Mouse (Mus musculus) testis, postnatal 14 days (tissue): ENCODE measurements around the gene E130114P18Rik.
A peak's percentile ranks its signal among the peaks of the same experiment; 100 is the strongest.

Experiments used
- DNase-seq: peaks from one replicate; pipeline ENCODE4 v3.0.0; 2021; ENCODE audit warnings: low spot score

Gene E130114P18Rik

GRCm38 (mm10) chr4:97607169-97607568, 170.7 kb downstream of the E130114P18Rik start:
- DNase-seq, result no peak

- no peak for DNase-seq
Observed at GRCm38 (mm10) chr4:97606524-97606923, 171.4 kb downstream of the E130114P18Rik start.

GRCm38 (mm10) chr4:97602579-97602978, 175.3 kb downstream of the E130114P18Rik start:
- no peak for DNase-seq

GRCm38 (mm10) chr4:97600875-97601835, 176.7 kb downstream of the E130114P18Rik start:
- no peak for DNase-seq

GRCm38 (mm10) chr4:97597443-97597842, 180.4 kb downstream of the E130114P18Rik start:
- no peak for DNase-seq

- DNase-seq, result no peak
Observed at GRCm38 (mm10) chr4:97596348-97596747, 181.5 kb downstream of the E130114P18Rik start.

GRCm38 (mm10) chr4:97593869-97594268, 184.0 kb downstream of the E130114P18Rik start:
- DNase-seq, result no peak

GRCm38 (mm10) chr4:97589790-97590189, 188.1 kb downstream of the E130114P18Rik start:
- DNase-seq, result no peak

GRCm38 (mm10) chr4:97587412-97588010, 190.4 kb downstream of the E130114P18Rik start:
- peak; percentile 13 for DNase-seq

- DNase-seq, result no peak
Observed at GRCm38 (mm10) chr4:97585170-97585569, 192.7 kb downstream of the E130114P18Rik start.

GRCm38 (mm10) chr4:97584445-97585130, 193.3 kb downstream of the E130114P18Rik start:
- no peak for DNase-seq

GRCm38 (mm10) chr4:97582796-97583430, 195.0 kb downstream of the E130114P18Rik start:
- no peak for DNase-seq

- DNase-seq, result no peak
Observed at GRCm38 (mm10) chr4:97582064-97582415, 195.8 kb downstream of the E130114P18Rik start.

GRCm38 (mm10) chr4:97581314-97582063, 196.4 kb downstream of the E130114P18Rik start:
- no peak for DNase-seq

- no peak for DNase-seq
Observed at GRCm38 (mm10) chr4:97580906-97581305, 197.0 kb downstream of the E130114P18Rik start.

- DNase-seq, result no peak
Observed at GRCm38 (mm10) chr4:97578571-97579165, 199.2 kb downstream of the E130114P18Rik start.

- DNase-seq, result no peak
Observed at GRCm38 (mm10) chr4:97577431-97577830, 200.4 kb downstream of the E130114P18Rik start.

GRCm38 (mm10) chr4:97575447-97575846, 202.4 kb downstream of the E130114P18Rik start:
- DNase-seq, result no peak

GRCm38 (mm10) chr4:97569320-97569719, 208.6 kb downstream of the E130114P18Rik start:
- DNase-seq, result no peak

GRCm38 (mm10) chr4:97564656-97565055, 213.2 kb downstream of the E130114P18Rik start:
- peak; percentile 8 for DNase-seq

GRCm38 (mm10) chr4:97564199-97564598, 213.7 kb downstream of the E130114P18Rik start:
- no peak for DNase-seq
